Mouse (Mus musculus): ENCODE data around the gene Lsm4. TPM values are rescaled to one million over a fixed set of nuclear protein-coding genes. Genes with fewer than 3 reads are reported as not detected.

Gene Lsm4
- total and polyA plus RNA-seq, 2 experiments from 2014 or later, result 157 to 312 TPM

- peak overlapping the region; percentile 54 for H3K9ac ChIP-seq (replicated peaks; ENCODE audit: low read length, poor library complexity, severe bottlenecking)
- peak overlapping the region; percentile 66 for H3K4me2 ChIP-seq (ENCODE audit: low read depth, low read length, poor library complexity, severe bottlenecking)
- no peak for DNase-seq (ENCODE audit: low spot score)
- H3K4me3 ChIP-seq (ENCODE audit: low read depth, low read length), result peak overlapping the region; percentile 92
- H3K27me3 ChIP-seq (ENCODE audit: insufficient read depth, low read length), result no peaks in the 10 kb centered on the region
- H3K27ac ChIP-seq (ENCODE audit: low read depth, low read length), result peak overlapping the region; percentile 97
- ATAC-seq (ENCODE audit: low FRiP score), result no peak
- WGBS, result 70% methylated on average over 12 of the region's 12 CpGs
- H3K9me3 ChIP-seq (ENCODE audit: low read length), result no peaks in the 10 kb centered on the region
- H3K4me1 ChIP-seq (ENCODE audit: insufficient read depth, low read length), result peaks cover 16% of the 10 kb centered on the region
- no peaks in the 10 kb centered on the region for H3K36me3 ChIP-seq (ENCODE audit: insufficient read depth, low read length)
- TF ChIP-seq CTCF (IDR thresholded peaks at IDR 0.05), result no peak
These were observed 24.6 kb downstream of the Lsm4 start for GRCm38 (mm10) chr8:70697366-70698250.

- under 1% methylated on average over 54 of the region's 69 CpGs for WGBS
- H3K9ac ChIP-seq (replicated peaks; ENCODE audit: low read length, poor library complexity, severe bottlenecking), result peak within 1 kb of the TSS; percentile 97
- ATAC-seq (ENCODE audit: low FRiP score), result peak; percentile 90
These were observed 25.5 kb downstream of the Lsm4 start, which contains the start of gene Jund for GRCm38 (mm10) chr8:70698310-70699109. Jund (plus strand) TSS chr8:70698949.

GRCm38 (mm10) chr8:70699116-70699833 lies 26.2 kb downstream of the Lsm4 start:
- Histone ChIP-seq H3K4me3 (ENCODE audit: low read depth, low read length) (peak overlapping the region; percentile 92), H3K27me3 (ENCODE audit: insufficient read depth, low read length) (no peaks in the 10 kb centered on the region), H3K4me1 (ENCODE audit: insufficient read depth, low read length) (peaks cover 16% of the 10 kb centered on the region), H3K4me2 (ENCODE audit: low read depth, low read length, poor library complexity, severe bottlenecking) (peak overlapping the region; percentile 64), H3K36me3 (ENCODE audit: insufficient read depth, low read length) (no peaks in the 10 kb centered on the region), H3K27ac (ENCODE audit: low read depth, low read length) (peak overlapping the region; percentile 97), H3K9me3 (ENCODE audit: low read length) (no peaks in the 10 kb centered on the region), H3K9ac (replicated peaks; ENCODE audit: low read length, poor library complexity, severe bottlenecking) (peak overlapping the region; percentile 97)
- ATAC-seq (ENCODE audit: low FRiP score), result peak; percentile 20
- peak; percentile 21; the same call in 1 of the 2 replicates for TF ChIP-seq CTCF (IDR thresholded peaks at IDR 0.05)
- under 1% methylated on average over 58 of the region's 89 CpGs for WGBS
- DNase-seq (ENCODE audit: low spot score), result no peak

More at GRCm38 (mm10) chr8:70698310-70699109, 25.5 kb downstream of the Lsm4 start, which contains the start of gene Jund:
- peak; percentile 99 for DNase-seq (ENCODE audit: low spot score)
- H3K27me3 ChIP-seq (ENCODE audit: insufficient read depth, low read length), result no peaks in the 10 kb centered on the region
- peak; percentile 53 for TF ChIP-seq CTCF (IDR thresholded peaks at IDR 0.05)
- H3K9me3 ChIP-seq (ENCODE audit: low read length), result no peaks in the 10 kb centered on the region
- H3K4me2 ChIP-seq (ENCODE audit: low read depth, low read length, poor library complexity, severe bottlenecking), result peak within 1 kb of the TSS; percentile 66
- peak within 1 kb of the TSS; percentile 92 for H3K4me3 ChIP-seq (ENCODE audit: low read depth, low read length)
- H3K27ac ChIP-seq (ENCODE audit: low read depth, low read length), result peak within 1 kb of the TSS; percentile 97
- H3K36me3 ChIP-seq (ENCODE audit: insufficient read depth, low read length), result no peaks in the 10 kb centered on the region
- peaks cover 16% of the 10 kb centered on the region for H3K4me1 ChIP-seq (ENCODE audit: insufficient read depth, low read length)

GRCm38 (mm10) chr8:70699834-70700554 lies 26.9 kb downstream of the Lsm4 start:
- Histone ChIP-seq H3K27ac (ENCODE audit: low read depth, low read length) (peak overlapping the region; percentile 97), H3K9me3 (ENCODE audit: low read length) (no peaks in the 10 kb centered on the region), H3K27me3 (ENCODE audit: insufficient read depth, low read length) (no peaks in the 10 kb centered on the region), H3K4me2 (ENCODE audit: low read depth, low read length, poor library complexity, severe bottlenecking) (peak overlapping the region; percentile 64), H3K9ac (replicated peaks; ENCODE audit: low read length, poor library complexity, severe bottlenecking) (peak overlapping the region; percentile 97), H3K4me3 (ENCODE audit: low read depth, low read length) (peak overlapping the region; percentile 92), H3K4me1 (ENCODE audit: insufficient read depth, low read length) (peaks cover 16% of the 10 kb centered on the region), H3K36me3 (ENCODE audit: insufficient read depth, low read length) (no peaks in the 10 kb centered on the region)
- WGBS, result under 1% methylated on average over 58 of the region's 59 CpGs
- peak; percentile 15; the same call in 1 of the 2 replicates for ATAC-seq (ENCODE audit: low FRiP score)
- no peak for TF ChIP-seq CTCF (IDR thresholded peaks at IDR 0.05)
- DNase-seq (ENCODE audit: low spot score), result peak; percentile 91

GRCm38 (mm10) chr8:70700555-70700922 lies 27.5 kb downstream of the Lsm4 start:
- Histone ChIP-seq H3K36me3 (ENCODE audit: insufficient read depth, low read length) (no peaks in the 10 kb centered on the region), H3K9me3 (ENCODE audit: low read length) (no peaks in the 10 kb centered on the region), H3K27me3 (ENCODE audit: insufficient read depth, low read length) (no peaks in the 10 kb centered on the region), H3K4me2 (ENCODE audit: low read depth, low read length, poor library complexity, severe bottlenecking) (peak overlapping the region; percentile 64), H3K4me1 (ENCODE audit: insufficient read depth, low read length) (peaks cover 16% of the 10 kb centered on the region), H3K27ac (ENCODE audit: low read depth, low read length) (peak overlapping the region; percentile 97), H3K9ac (replicated peaks; ENCODE audit: low read length, poor library complexity, severe bottlenecking) (peak overlapping the region; percentile 97), H3K4me3 (ENCODE audit: low read depth, low read length) (peak overlapping the region; percentile 92)
- TF ChIP-seq CTCF (IDR thresholded peaks at IDR 0.05), result peak; percentile 87
- under 1% methylated on average over 18 of the region's 20 CpGs for WGBS
- ATAC-seq (ENCODE audit: low FRiP score), result peak; percentile 26
- peak; percentile 95 for DNase-seq (ENCODE audit: low spot score)

Measured in midbrain, postnatal 0 days (tissue).